Mouse (Mus musculus): Measurements from ENCODE around the gene Btg1-ps2.
A peak's percentile ranks its signal among the peaks of the same experiment; 100 is the strongest.
"Not testable (repeated sequence)": the region's sequence is repeated elsewhere in the genome, so short reads cannot be mapped to it uniquely, and the experiment has no call there.

Btg1-ps2 gene

GRCm38 (mm10) chrX:38043014-38043413 is at the start of gene Btg1-ps2:
TSS of gene Btg1-ps2 (minus strand) at chrX:38043114.
- DNase-seq: not testable (repeated sequence)

DNA sequence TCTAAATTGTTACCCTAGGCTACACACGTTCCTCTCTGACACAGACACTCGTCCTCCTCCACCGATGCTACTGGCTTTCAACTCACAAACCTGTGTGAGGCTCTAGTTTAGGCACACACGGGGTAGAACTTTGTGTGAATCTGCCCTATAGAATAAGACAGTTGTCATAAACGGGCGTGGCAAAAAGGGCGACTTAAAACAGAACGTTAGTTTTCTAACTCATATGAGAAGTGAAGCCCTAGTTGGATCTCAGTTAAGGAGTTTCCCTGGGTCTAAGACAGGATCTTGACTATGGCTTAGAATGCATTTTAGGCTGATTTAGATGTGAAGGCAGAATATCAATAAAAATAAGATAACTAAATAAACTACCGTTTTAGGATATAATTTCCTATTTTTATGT is 42.1 kb upstream of the Btg1-ps2 start, which contains the start of gene Rhox11:
Rhox11 (minus strand) TSS at position 101 of the 400 bp plus-strand sequence.
- DNase-seq: no peak

DNA sequence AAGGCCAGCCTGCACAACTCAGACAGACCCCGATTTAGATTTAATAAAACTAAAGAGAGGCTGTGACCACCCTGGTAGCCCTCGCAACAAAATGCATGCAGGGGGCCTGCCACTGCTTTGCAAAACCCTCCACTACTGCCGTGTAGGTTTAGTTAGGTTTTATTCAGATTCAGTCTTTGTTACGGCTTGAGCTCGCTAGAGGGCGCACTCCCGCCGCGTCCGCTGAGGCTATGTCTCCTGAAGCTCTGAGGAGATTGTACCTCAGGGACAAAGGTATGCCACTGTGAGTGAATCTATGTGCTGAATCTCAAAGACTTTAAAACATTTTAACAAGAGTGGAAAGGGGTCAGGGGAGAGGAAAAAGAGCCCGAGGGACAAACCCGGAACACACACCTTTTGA is 41.3 kb upstream of the Btg1-ps2 start:
- peak; percentile 54 for DNase-seq

GRCm38 (mm10) chrX:38066175-38066574 is 23.3 kb upstream of the Btg1-ps2 start, which contains the start of gene Rhox10:
TSS of gene Rhox10 (plus strand) at chrX:38066475.
- DNase-seq: no peak

- no peak for DNase-seq
Measured at GRCm38 (mm10) chrX:38061544-38061943, 18.6 kb upstream of the Btg1-ps2 start.

DNA sequence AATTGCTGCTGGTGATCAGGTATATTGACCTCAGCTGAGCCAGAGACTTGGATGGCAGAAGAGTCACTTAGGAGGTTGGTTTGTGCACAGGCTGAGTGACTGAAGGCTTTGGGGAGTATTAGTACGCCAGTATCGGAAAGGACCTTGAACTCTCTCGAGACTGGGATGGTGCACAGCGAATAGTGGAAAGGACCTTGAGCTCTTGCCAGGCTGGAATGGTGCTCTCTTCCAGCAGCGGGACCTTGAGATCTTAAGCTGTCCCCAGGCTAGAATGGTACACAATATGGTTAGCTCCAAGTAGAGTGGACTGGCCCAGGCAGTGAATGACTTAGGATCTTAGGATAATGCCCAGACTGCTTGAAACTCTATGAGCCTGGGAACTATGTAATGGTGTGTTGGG is 3.2 kb downstream of the Btg1-ps2 start:
- no peak for DNase-seq

- DNase-seq: no peak
Measured at GRCm38 (mm10) chrX:38033841-38034240, 9.1 kb downstream of the Btg1-ps2 start.

DNA sequence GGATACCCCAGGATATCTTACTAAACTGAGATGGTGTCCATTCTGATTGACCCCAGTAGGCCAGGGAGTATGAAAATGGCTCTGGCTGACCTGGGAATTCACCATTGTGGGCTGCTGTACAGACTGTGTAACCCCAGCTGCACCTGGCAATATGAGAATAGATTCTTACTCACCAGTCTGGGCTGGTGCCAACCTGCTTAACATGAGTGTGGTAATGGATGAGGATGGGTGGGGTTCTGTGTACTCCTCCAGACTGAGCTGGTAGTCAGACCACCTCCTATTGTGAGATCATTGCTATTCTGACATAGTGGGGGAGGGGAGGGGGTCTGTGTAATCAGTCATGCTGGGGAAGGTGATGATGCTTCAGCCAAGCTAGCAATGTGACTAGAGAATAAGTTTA is 24.3 kb downstream of the Btg1-ps2 start, which contains the start of gene Btg1-ps1:
Btg1-ps1 (minus strand) TSS at position 219 of the 400 bp plus-strand sequence.
- not testable (repeated sequence) for DNase-seq

DNA sequence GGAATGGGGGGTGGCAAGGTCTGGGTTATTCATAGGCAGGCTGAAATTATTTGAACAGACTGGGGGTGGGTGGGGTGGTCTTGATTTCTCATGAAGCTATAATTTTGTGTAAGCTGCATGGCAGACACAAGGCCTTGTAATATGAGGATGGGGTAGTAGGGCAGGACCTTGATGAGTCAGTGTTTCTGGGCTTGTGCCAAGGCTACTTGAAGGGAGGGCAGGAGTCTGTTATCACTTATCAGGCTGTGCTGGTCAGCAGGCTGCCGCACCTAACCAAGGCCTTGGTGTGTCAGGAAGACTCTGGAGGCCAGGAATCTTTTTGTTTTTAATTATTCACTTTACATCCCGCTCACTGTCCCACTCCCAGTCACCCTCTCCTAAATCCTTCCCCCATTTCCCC is 34.2 kb downstream of the Btg1-ps2 start:
- DNase-seq: no peak
